Mouse (Mus musculus): ENCODE data around the gene Aktip. TPM values are rescaled to one million over a fixed set of nuclear protein-coding genes. Genes with fewer than 3 reads are reported as not detected.

The Aktip gene
- polyA plus RNA-seq, 2 experiments = 2.9 to 5.6 TPM

DNA sequence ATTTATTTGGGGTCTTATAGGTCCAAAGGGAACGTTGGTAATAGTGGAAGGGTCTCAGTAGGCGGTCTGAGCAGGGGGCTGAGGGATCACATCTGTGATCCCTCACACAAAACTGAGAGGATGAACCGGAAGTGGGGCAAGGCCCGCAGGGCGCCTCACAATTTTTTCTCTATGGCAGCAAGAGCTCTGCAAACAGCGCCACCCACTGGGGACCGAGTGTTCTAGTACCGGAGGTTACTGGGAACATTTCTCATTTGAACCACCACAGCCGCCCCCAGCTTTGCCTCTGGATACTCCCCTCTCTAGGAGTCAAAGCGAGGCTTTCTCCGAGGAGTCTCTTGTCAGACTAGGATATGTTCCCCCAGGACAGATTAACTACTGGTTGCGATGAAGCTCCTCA, 3.1 kb downstream of the Aktip start:
- WGBS (ENCODE audit: insufficient replicate concordance) = 67% methylated on average over 12 of the region's 12 CpGs
- TF ChIP-seq EP300 (IDR thresholded peaks at IDR 0.05; ENCODE audit: low read depth) (no peak), CTCF (IDR thresholded peaks at IDR 0.05; ENCODE audit: low read depth) (peak; percentile 37)
- Histone ChIP-seq H3K36me3 (replicated peaks; ENCODE audit: control insufficient read depth, insufficient read depth, low read depth) (no peaks in the 10 kb centered on the region), H3K4me1 (replicated peaks; ENCODE audit: control insufficient read depth in 2 of 2, insufficient read depth in 2 of 2, low read length in 1 of 2) (no peaks in the 10 kb centered on the region; a peak in 1 of 4 replicates), H3K4me3 (ENCODE audit: insufficient read depth in 1 of 2, low read depth in 2 of 2, low read length in 2 of 2) (no peak overlapping the region), H3K27ac (no peak overlapping the region), H3K27me3 (ENCODE audit: control insufficient read depth, insufficient read depth, low read length) (no peaks in the 10 kb centered on the region), H3K4me2 (ENCODE audit: low read depth) (no peak overlapping the region), H3K9me3 (ENCODE audit: control insufficient read depth, low read length) (no peaks in the 10 kb centered on the region), H3K9ac (replicated peaks) (no peak overlapping the region)
- ATAC-seq (ENCODE audit: insufficient read depth) (no peak), DNase-seq (ENCODE audit: low read depth in 3 of 3, low spot score in 3 of 3) (no peak)

DNA sequence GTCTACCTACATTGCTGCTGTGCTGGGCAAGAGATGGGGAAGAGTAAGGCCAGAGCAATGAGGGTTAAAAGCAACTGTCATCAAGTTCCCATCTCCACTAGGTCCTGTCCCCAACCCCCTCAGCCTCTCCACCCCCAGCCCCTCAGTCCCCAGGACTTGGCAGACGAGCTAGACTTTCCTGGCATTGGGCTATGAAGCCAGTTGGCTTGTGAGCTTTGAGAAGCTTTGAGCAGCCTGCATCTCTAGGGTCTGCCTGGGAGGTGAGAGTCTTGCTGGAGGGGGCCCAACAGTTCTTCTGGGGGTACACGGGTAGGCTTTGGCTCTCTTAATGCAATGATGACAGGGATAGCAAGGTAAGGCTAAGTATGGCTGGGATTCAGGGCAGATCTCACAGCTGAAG, 5.7 kb downstream of the Aktip start:
- Histone ChIP-seq H3K4me2 (ENCODE audit: low read depth) (no peak overlapping the region), H3K27me3 (ENCODE audit: control insufficient read depth, insufficient read depth, low read length) (no peaks in the 10 kb centered on the region; the same call in 1 of the 2 replicates), H3K9ac (replicated peaks) (no peak overlapping the region), H3K27ac (no peak overlapping the region), H3K4me1 (replicated peaks; ENCODE audit: control insufficient read depth in 2 of 2, insufficient read depth in 2 of 2, low read length in 1 of 2) (no peaks in the 10 kb centered on the region; a peak in 1 of 4 replicates), H3K4me3 (ENCODE audit: insufficient read depth in 1 of 2, low read depth in 2 of 2, low read length in 2 of 2) (no peak overlapping the region), H3K36me3 (replicated peaks; ENCODE audit: control insufficient read depth, insufficient read depth, low read depth) (no peaks in the 10 kb centered on the region), H3K9me3 (ENCODE audit: control insufficient read depth, low read length) (no peaks in the 10 kb centered on the region)
- WGBS (ENCODE audit: insufficient replicate concordance) = 54% methylated on average over 2 of the region's 2 CpGs
- no peak for TF ChIP-seq CTCF (IDR thresholded peaks at IDR 0.05; ENCODE audit: low read depth)
- no peak for TF ChIP-seq EP300 (IDR thresholded peaks at IDR 0.05; ENCODE audit: low read depth)
- ATAC-seq (ENCODE audit: insufficient read depth) = no peak
- DNase-seq (ENCODE audit: low read depth in 3 of 3, low spot score in 3 of 3) = no peak

DNA sequence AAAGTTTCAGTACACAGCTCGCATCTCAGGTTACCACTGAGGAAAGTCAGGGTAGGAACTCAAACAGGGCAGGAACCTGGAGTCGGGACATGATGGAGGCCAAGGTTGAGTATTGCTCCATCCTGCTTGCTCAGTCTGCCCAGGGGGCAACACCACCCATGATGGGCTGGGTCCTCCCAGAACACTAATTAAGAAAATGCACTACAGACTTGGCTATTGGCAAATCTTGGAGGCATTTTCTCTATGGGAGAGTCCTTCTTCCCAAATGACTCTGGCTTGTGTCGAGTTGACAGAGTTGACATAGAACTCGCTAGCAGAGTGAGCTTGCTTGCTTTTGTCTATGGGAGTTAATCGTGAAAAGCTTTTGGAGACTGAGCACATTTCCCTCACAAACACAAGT, 6.8 kb downstream of the Aktip start:
- Histone ChIP-seq H3K9me3 (ENCODE audit: control insufficient read depth, low read length) (no peaks in the 10 kb centered on the region), H3K27ac (no peak overlapping the region), H3K4me1 (replicated peaks; ENCODE audit: control insufficient read depth in 2 of 2, insufficient read depth in 2 of 2, low read length in 1 of 2) (no peaks in the 10 kb centered on the region; a peak in 1 of 4 replicates), H3K36me3 (replicated peaks; ENCODE audit: control insufficient read depth, insufficient read depth, low read depth) (no peaks in the 10 kb centered on the region), H3K4me2 (ENCODE audit: low read depth) (no peak overlapping the region), H3K4me3 (ENCODE audit: insufficient read depth in 1 of 2, low read depth in 2 of 2, low read length in 2 of 2) (no peak overlapping the region), H3K27me3 (ENCODE audit: control insufficient read depth, insufficient read depth, low read length) (no peaks in the 10 kb centered on the region; the same call in 1 of the 2 replicates), H3K9ac (replicated peaks) (no peak overlapping the region)
- no peak for TF ChIP-seq EP300 (IDR thresholded peaks at IDR 0.05; ENCODE audit: low read depth)
- no peak for TF ChIP-seq CTCF (IDR thresholded peaks at IDR 0.05; ENCODE audit: low read depth)
- DNase-seq (ENCODE audit: low read depth in 3 of 3, low spot score in 3 of 3) (no peak), ATAC-seq (ENCODE audit: insufficient read depth) (no peak)
- 58% methylated on average over 5 of the region's 5 CpGs for WGBS (ENCODE audit: insufficient replicate concordance)

DNA sequence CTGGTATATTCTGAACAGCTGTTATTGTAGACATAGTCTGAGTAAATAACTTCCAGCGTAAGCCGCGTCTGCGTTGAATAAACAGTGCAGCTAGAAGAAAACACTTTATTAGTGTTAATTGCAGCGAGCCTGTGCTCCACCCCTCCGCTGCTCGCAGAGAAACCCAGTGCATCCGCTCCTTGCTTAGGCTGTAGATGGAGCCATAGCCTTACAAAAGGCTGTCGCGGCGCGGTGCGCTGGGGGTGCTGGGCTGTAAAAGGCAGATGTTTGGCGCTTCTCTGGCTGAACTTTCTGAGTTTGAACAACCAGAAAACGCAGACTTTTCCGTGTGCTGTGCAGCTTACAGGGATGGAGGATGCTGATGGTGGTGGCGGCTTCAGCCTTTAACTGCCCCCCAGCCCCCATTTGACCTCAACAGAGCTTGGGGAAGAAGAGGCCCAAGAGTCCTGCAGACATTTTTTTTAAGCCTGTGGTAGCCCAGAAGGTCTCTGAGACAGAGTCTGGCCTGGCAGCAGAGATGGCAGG, 8.9 kb downstream of the Aktip start:
- no peak for ATAC-seq (ENCODE audit: insufficient read depth)
- Histone ChIP-seq H3K9me3 (ENCODE audit: control insufficient read depth, low read length) (no peaks in the 10 kb centered on the region), H3K4me1 (replicated peaks; ENCODE audit: control insufficient read depth in 2 of 2, insufficient read depth in 2 of 2, low read length in 1 of 2) (no peaks in the 10 kb centered on the region), H3K9ac (replicated peaks) (no peak overlapping the region), H3K27ac (no peak overlapping the region), H3K27me3 (ENCODE audit: control insufficient read depth, insufficient read depth, low read length) (no peaks in the 10 kb centered on the region; the same call in 1 of the 2 replicates), H3K4me3 (ENCODE audit: insufficient read depth in 1 of 2, low read depth in 2 of 2, low read length in 2 of 2) (no peak overlapping the region), H3K36me3 (replicated peaks; ENCODE audit: control insufficient read depth, insufficient read depth, low read depth) (no peaks in the 10 kb centered on the region), H3K4me2 (ENCODE audit: low read depth) (no peak overlapping the region)
- peak in 1 of 3 experiments; percentile 7 for DNase-seq (ENCODE audit: low read depth in 3 of 3, low spot score in 3 of 3)
- TF ChIP-seq CTCF (IDR thresholded peaks at IDR 0.05; ENCODE audit: low read depth) (peak; percentile 74), EP300 (IDR thresholded peaks at IDR 0.05; ENCODE audit: low read depth) (no peak)
- 6% methylated on average over 17 of the region's 17 CpGs for WGBS (ENCODE audit: insufficient replicate concordance)

DNA sequence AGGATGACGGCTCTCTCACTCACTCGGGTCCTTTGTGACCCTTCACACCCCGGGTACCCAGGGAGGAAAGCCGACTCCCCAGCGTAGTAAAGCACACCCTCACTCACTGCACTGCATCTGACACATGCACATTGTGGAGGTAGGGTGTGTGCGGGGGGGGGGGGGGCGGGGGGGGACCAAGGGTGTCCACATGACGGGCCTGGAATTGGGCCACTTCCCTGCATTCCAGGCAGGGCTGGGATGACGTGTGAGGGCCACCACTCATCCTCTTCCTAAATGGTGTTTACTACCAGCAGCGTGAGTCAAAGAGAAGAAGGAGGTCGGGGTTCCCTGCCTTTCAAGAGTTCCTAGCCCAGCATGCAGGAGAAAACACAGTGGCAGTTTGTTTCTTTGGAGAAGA, 11.6 kb downstream of the Aktip start:
- Histone ChIP-seq H3K27me3 (ENCODE audit: control insufficient read depth, insufficient read depth, low read length) (no peaks in the 10 kb centered on the region; the same call in 1 of the 2 replicates), H3K4me1 (replicated peaks; ENCODE audit: control insufficient read depth in 2 of 2, insufficient read depth in 2 of 2, low read length in 1 of 2) (no peaks in the 10 kb centered on the region), H3K27ac (no peak overlapping the region), H3K9ac (replicated peaks) (no peak overlapping the region), H3K4me2 (ENCODE audit: low read depth) (no peak overlapping the region), H3K9me3 (ENCODE audit: control insufficient read depth, low read length) (no peaks in the 10 kb centered on the region), H3K4me3 (ENCODE audit: insufficient read depth in 1 of 2, low read depth in 2 of 2, low read length in 2 of 2) (no peak overlapping the region), H3K36me3 (replicated peaks; ENCODE audit: control insufficient read depth, insufficient read depth, low read depth) (no peaks in the 10 kb centered on the region)
- ATAC-seq (ENCODE audit: insufficient read depth) (no peak), DNase-seq (ENCODE audit: low read depth in 3 of 3, low spot score in 3 of 3) (no peak)
- TF ChIP-seq CTCF (IDR thresholded peaks at IDR 0.05; ENCODE audit: low read depth) = no peak
- no peak for TF ChIP-seq EP300 (IDR thresholded peaks at IDR 0.05; ENCODE audit: low read depth)
- 64% methylated on average over 9 of the region's 11 CpGs for whole genome bisulfite sequencing (ENCODE audit: insufficient replicate concordance)

Measured in liver, embryonic 14.5 days (tissue).